Mouse (Mus musculus) c-Kit-positive CD71-negative TER-119-negative erythroid progenitor cells, embryonic 14.5 days (primary cell): ENCODE data around the gene Ceacam3.
"Not testable (repeated sequence)": the region's sequence is repeated elsewhere in the genome, so short reads cannot be mapped to it uniquely, and the experiment has no call there.

ENCODE experiments used
- DNase-seq: peaks from one replicate; pipeline ENCODE4 v3.0.0-alpha.2; 2013; ENCODE audit warnings: low read depth

The Ceacam3 gene

GRCm38 (mm10) chr7:17149931-17150330 is at the start of gene Ceacam3:
Gene Ceacam3, plus strand, starts transcription at chr7:17150282.
- no peak for DNase-seq

- DNase-seq = not testable (repeated sequence)
Observed at GRCm38 (mm10) chr7:17101631-17102030, 48.5 kb upstream of the Ceacam3 start.

GRCm38 (mm10) chr7:17135307-17135706 is 14.8 kb upstream of the Ceacam3 start:
- DNase-seq = no peak

- DNase-seq = peak; percentile 17
Observed at GRCm38 (mm10) chr7:17155634-17156033, 5.6 kb downstream of the Ceacam3 start.

- DNase-seq = no peak
Observed at GRCm38 (mm10) chr7:17156885-17157677, 7.0 kb downstream of the Ceacam3 start.

- DNase-seq = no peak
Observed at GRCm38 (mm10) chr7:17159011-17159410, 8.9 kb downstream of the Ceacam3 start.

GRCm38 (mm10) chr7:17171827-17172226 is 21.7 kb downstream of the Ceacam3 start:
- no peak for DNase-seq

- DNase-seq = no peak
Observed at GRCm38 (mm10) chr7:17203177-17203576, 53.1 kb downstream of the Ceacam3 start, which contains the start of gene Psg29. Gene Psg29, plus strand, starts transcription at chr7:17203477.

- DNase-seq = no peak
Observed at GRCm38 (mm10) chr7:17205530-17206184, 55.6 kb downstream of the Ceacam3 start.
